Mouse (Mus musculus) heart, postnatal 0 days (tissue): ENCODE measurements at regions not wholly inside any gene's neighbourhood (a gene's known extent, or its start where the extent isn't known, plus 50 kb on each side); places are given as distances from the start of the nearest gene placed in this dataset.

Experiments
- ATAC-seq: fragments of 200-750 bp; cut with Nextera tagmentation; 2 replicates; pipeline ENCODE4 v1.8.0; 2017; ENCODE audit warnings: low read depth, moderate number of reproducible peaks, moderate library complexity; ENCODE audit not compliant: insufficient read depth
- DNase-seq: peaks from one replicate; pipeline ENCODE4 v3.0.0-alpha.2; 2016; ENCODE audit warnings: low spot score
- H3K27ac ChIP-seq: fragments of 300-500 bp; sonication (generic); 2 replicates; pipeline ENCODE4 v1.5.1; 2014; ENCODE audit warnings: low read depth, mild to moderate bottlenecking
- H3K27me3 ChIP-seq: fragments of 300-500 bp; sonication (generic); 2 replicates; pipeline ENCODE4 v1.6.1; 2014; ENCODE audit warnings: low read length, mixed read lengths; ENCODE audit not compliant: control insufficient read depth, insufficient read depth
- H3K36me3 ChIP-seq: fragments of 300-500 bp; sonication (generic); replicated peaks from 2 replicates; pipeline ENCODE4 v1.6.1; 2014; ENCODE audit warnings: low read length, mixed read lengths; ENCODE audit not compliant: control insufficient read depth, insufficient read depth
- H3K4me1 ChIP-seq: fragments of 300-500 bp; sonication (generic); 2 replicates; pipeline ENCODE4 v1.6.1; 2014; ENCODE audit warnings: antibody characterized with exemption; ENCODE audit not compliant: control insufficient read depth, insufficient read depth
- H3K4me2 ChIP-seq: fragments of 300-500 bp; sonication (generic); 2 replicates; pipeline ENCODE4 v1.6.1; 2014; ENCODE audit warnings: low read depth, mild to moderate bottlenecking, low read length, moderate library complexity
- H3K4me3 ChIP-seq: fragments of 300-500 bp; sonication (generic); 2 replicates; pipeline ENCODE4 v1.5.1; 2014; ENCODE audit warnings: low read depth, low read length
- H3K9ac ChIP-seq: fragments of 300-500 bp; sonication (generic); replicated peaks from 2 replicates; pipeline ENCODE4 v1.6.1; 2014; ENCODE audit warnings: low read depth, low read length, mixed read lengths
- H3K9me3 ChIP-seq: fragments of 300-500 bp; sonication (generic); replicated peaks from 2 replicates; pipeline ENCODE4 v1.6.1; 2016; ENCODE audit warnings: low read length; ENCODE audit not compliant: control insufficient read depth
- CTCF ChIP-seq: IDR thresholded peaks from 2 replicates; pipeline ENCODE4 v1.5.1; 2016; ENCODE audit warnings: antibody characterized with exemption, control low read depth, low read depth
- EP300 ChIP-seq: IDR thresholded peaks from 2 replicates; pipeline ENCODE4 v1.6.1; 2016; ENCODE audit warnings: antibody characterized with exemption, low read depth
- WGBS: fragments of 180-500 bp; shearing (Covaris S2); extraction: QIAGEN DNeasy Blood & Tissue Kit; methylation state at CpG from one replicate; pipeline ENCODE4 v1.1.7; 2014; 5-methylcytosine and 5-hydroxymethylcytosine counted together

DNA sequence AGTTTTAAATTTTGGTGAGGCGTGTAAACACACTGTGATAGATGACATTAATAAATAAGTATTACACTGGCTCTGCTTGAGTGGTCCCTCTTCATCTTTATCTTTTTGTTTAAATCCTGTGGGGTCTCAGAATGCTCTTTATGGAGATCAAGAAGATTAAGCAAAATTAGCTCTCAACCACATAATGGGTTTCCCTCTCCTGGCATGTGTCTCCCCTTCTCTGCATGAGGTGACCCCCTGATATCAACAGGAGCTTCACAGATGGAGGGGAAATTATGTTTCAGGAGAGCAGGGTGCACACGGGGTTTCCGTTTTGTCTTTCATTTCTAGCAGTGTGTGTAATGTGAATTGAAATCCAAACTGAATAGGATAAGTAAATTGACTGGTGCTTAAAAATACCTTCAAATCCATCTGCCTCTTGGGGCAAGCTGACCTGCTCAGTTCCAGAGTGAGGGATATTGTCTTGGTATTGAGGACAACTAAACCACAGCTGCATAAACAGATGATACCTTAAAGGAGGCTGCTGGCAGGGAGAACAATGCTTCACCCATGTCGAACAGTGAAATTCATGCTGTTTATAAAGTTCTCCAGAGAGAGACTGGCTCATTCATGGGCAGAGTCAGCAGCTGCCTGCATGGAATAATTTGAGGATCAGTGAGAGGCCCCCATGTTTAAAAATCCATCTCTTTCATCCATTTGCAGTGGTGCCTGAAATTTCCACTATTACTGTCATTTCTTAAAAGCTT is 518.3 kb upstream of the Nr2f1 start:
- ATAC-seq (no peak), DNase-seq (no peak)
- Histone ChIP-seq H3K9ac (no peak overlapping the region), H3K36me3 (no peaks in the 10 kb centered on the region), H3K4me1 (no peaks in the 10 kb centered on the region), H3K27ac (no peak overlapping the region), H3K9me3 (no peaks in the 10 kb centered on the region), H3K4me3 (no peak overlapping the region), H3K4me2 (no peak overlapping the region), H3K27me3 (no peaks in the 10 kb centered on the region)
- no peak for TF ChIP-seq CTCF
- TF ChIP-seq EP300 = no peak
- WGBS = 74% methylated on average over 4 of the region's 4 CpGs

- H3K9ac ChIP-seq = no peak overlapping the region
- no peak overlapping the region for H3K4me3 ChIP-seq
- no peaks in the 10 kb centered on the region for H3K9me3 ChIP-seq
- TF ChIP-seq EP300 = no peak
- TF ChIP-seq CTCF = no peak
- 90% methylated on average over 1 of the region's 1 CpGs for WGBS
- H3K27ac ChIP-seq = no peak overlapping the region
- no peaks in the 10 kb centered on the region for H3K36me3 ChIP-seq
- DNase-seq (no peak), ATAC-seq (no peak)
- H3K4me2 ChIP-seq = no peak overlapping the region
- H3K27me3 ChIP-seq = no peaks in the 10 kb centered on the region
- no peaks in the 10 kb centered on the region for H3K4me1 ChIP-seq
Observed at GRCm38 (mm10) chr13:78717159-78717558, 517.6 kb upstream of the Nr2f1 start.

DNA sequence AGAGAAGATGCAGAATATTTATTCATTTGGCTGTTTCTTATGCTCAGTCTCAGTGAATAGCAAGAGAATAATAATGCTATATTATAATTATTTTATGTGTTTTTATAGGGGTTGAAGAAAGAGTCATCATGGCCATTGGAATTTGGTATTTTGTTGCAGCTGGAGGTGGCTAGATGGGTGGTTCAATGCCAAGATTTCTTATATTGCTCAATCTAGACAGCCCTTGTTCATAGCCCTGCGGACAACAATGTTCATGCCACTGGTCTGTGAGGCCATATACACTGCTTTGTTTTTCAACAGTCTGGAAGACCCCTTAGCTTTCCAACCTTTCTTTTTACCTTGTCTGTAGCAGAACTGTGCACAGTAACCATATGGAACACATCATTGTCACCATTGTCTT is 505.1 kb upstream of the Nr2f1 start:
- TF ChIP-seq EP300 (no peak), CTCF (no peak)
- ATAC-seq (no peak), DNase-seq (no peak)
- Histone ChIP-seq H3K4me1 (no peaks in the 10 kb centered on the region), H3K27me3 (no peaks in the 10 kb centered on the region), H3K4me2 (no peak overlapping the region), H3K9me3 (no peaks in the 10 kb centered on the region), H3K36me3 (no peaks in the 10 kb centered on the region), H3K4me3 (no peak overlapping the region), H3K9ac (no peak overlapping the region), H3K27ac (no peak overlapping the region)
- 76% methylated on average over 1 of the region's 1 CpGs for WGBS

- Histone ChIP-seq H3K27me3 (no peaks in the 10 kb centered on the region), H3K36me3 (no peaks in the 10 kb centered on the region), H3K27ac (no peak overlapping the region), H3K4me2 (no peak overlapping the region), H3K9ac (no peak overlapping the region), H3K4me1 (no peaks in the 10 kb centered on the region), H3K9me3 (no peaks in the 10 kb centered on the region), H3K4me3 (no peak overlapping the region)
- no peak for ATAC-seq
- 58% methylated on average over 3 of the region's 3 CpGs for WGBS
- no peak for TF ChIP-seq CTCF
- no peak for TF ChIP-seq EP300
- DNase-seq = no peak
Observed at GRCm38 (mm10) chr13:78697814-78698519, 498.4 kb upstream of the Nr2f1 start.

DNA sequence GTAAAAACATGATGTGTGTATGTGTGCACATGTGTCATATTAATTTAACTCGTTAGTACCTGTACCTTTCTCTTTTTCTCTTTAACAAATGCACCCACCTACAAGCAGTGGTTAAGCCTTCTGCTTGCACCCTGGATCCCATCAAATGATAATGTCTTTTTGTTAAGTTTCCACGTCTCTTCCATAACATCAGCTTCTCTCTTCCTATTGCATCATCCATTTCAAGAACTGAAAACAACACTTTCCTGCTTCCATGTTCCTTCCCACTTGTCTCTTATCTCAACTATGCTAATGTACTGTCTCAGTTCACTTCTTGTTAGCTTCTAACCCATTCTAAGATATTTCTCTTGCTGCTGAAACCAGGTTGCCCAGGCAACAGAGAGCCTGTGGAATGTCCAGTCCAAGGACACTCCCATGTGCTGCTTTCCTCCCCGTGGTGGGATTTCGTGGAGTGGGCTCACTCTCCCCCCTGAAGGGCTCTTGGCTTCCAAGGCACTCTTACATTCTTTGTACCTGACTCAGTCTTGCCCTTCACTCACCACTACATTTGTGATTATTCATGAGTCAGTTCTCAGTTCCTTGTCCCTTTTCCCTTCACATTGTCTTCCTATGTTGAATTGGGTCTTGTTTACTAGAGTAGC is 479.8 kb upstream of the Nr2f1 start:
- H3K4me1 ChIP-seq = no peaks in the 10 kb centered on the region
- no peak overlapping the region for H3K9ac ChIP-seq
- H3K36me3 ChIP-seq = no peaks in the 10 kb centered on the region
- no peaks in the 10 kb centered on the region for H3K27me3 ChIP-seq
- H3K4me3 ChIP-seq = no peak overlapping the region
- WGBS = 30% methylated on average over 4 of the region's 4 CpGs
- H3K27ac ChIP-seq = no peak overlapping the region
- no peak overlapping the region for H3K4me2 ChIP-seq
- no peak for ATAC-seq
- TF ChIP-seq EP300 = no peak
- no peak for TF ChIP-seq CTCF
- no peaks in the 10 kb centered on the region for H3K9me3 ChIP-seq
- no peak for DNase-seq
